Mouse (Mus musculus) kidney, postnatal 36 days (tissue): ENCODE results near the gene Tmem176b.

Experiments
- DNase-seq, 2 experiments: peaks; one replicate each; pipeline ENCODE4 v3.0.0; 2021 to 2022; ENCODE audit warnings: mixed read lengths in 2 of 2

Tmem176b gene

DNA sequence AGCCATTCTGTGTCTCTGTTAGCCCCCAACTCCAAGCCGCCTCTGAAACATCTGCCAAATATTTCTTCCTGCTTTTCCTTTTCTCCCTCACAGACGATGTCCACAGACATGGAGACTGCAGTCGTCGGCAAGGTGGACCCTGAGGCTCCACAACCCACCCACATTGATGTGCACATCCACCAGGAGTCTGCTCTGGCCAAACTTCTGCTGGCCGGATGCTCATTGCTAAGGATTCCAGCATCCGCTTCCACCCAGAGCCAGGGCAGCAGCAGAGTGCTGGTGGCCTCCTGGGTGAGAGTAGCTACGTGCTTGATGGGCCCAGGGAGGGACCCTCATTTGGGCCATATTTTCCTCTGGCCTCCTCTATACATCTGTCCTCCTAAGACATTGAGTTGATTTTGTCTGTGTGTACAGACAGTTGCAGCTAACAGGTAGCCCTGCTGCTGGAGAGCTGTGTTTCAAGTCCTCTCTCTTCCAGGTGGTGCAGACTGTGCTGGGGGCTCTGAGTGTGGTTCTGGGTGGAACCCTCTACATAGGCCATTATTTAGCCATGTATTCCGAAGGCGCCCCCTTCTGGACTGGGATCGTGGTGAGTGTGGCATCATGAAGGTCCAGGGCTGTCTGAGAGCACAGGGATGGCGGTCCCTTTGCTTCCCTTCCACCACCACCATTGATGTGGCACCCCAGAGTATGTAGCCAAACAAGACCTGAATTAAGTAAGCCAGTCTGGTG, 981 bp upstream of the Tmem176b start:
- peak; percentile 79 to 90 for DNase-seq

- peak; percentile 66 to 80 for DNase-seq
These were observed 826 bp downstream of the Tmem176b start, which contains the start of gene Tmem176a for GRCm38 (mm10) chr6:48840371-48840969. Gene Tmem176a (plus strand): TSS chr6:48840919.

DNA sequence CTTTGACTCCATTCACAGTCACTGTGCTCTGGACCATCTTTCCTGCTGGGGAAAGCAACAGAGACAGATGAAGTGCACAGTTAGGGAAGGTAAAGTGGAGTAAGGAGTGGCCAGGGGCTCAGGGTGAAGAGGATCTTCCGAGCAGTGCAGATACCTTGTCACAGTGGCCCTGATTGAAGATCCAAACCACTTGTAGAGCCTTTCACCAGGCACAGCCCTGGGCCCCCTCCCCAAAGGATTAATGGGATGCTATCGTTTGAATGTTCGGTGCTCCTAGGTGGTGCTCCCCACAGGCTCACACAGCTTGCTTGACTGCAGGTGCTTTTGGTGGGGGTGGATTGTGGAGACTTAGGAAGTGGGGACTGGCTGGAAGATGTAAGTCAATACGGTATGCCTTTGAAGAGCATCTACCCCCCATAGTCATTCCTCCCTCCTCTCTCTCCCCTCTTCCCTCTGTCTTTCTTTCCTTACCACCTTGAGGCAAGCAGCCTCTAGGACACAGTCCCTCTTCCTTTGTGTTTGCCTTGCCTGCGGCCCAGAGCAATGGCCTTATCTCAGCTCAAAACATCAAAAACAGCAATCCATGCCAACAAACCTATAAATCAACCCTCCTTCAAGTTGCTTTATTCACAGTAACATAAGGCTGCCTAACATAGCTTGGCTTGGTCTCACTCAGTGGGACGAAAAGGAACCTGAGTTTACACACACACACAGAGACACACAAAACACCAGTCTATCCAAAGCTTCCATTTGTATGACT, 2.8 kb downstream of the Tmem176b start:
- no peak for DNase-seq

DNA sequence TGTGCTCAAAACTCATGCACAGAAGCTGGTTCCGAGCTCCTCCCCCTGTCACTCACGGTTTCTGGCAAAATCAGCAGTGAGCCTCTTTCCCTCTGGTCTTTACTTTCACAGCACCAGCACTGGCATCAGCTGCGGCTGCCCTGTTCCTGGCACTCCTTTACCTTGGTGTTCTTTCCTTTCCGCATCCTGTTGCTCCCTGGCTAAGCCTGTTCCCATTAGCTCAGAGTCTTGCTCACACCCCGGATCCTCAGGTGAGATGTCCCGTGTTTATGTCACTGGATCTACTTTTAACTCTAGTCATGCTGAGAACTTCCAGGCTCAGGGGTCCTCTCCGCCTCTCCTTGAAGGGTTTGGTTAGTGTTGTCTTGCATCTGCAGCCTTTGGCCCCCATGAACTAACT, 3.8 kb downstream of the Tmem176b start:
- no peak for DNase-seq

DNA sequence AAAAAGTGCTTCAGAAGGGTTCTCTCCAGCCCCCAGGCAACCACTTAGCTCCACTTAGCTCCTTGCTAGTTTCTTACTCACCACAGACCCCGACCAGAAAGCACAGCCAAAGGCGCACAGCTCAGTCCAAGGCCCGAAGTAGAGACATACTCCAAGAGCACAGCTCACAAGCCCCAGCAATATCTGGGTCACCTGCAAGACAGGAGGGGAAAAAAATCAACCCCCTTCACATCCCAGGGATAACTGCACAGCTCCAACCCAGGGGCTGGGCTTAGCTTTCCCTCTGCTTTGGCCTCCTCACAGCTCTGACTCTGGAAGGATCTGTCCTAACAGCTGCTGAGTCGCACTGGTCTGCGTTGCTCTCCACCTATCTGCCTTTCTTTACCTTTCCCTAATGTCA, 5.2 kb downstream of the Tmem176b start:
- DNase-seq = no peak

- no peak for DNase-seq
These were observed 6.1 kb downstream of the Tmem176b start for GRCm38 (mm10) chr6:48835241-48835640.

DNA sequence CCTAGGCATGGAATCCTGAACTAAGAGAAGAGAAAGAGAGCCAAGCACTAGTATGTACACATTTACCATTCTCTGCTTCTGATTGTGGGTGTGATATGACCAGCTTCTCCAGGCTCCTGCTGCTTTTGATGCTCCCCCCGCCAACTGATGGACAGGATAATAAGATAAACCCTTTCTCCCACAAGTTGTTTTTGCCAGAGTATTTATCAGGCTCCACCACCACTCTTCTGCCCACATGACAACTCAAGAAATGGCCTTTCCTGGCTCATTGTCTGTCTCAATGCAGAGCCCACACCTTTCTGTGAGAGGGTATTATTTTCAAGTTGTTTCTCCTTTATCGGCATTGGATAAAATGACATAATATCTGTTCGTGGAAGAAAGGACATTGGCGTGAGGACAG, 7.8 kb downstream of the Tmem176b start:
- DNase-seq = no peak

DNA sequence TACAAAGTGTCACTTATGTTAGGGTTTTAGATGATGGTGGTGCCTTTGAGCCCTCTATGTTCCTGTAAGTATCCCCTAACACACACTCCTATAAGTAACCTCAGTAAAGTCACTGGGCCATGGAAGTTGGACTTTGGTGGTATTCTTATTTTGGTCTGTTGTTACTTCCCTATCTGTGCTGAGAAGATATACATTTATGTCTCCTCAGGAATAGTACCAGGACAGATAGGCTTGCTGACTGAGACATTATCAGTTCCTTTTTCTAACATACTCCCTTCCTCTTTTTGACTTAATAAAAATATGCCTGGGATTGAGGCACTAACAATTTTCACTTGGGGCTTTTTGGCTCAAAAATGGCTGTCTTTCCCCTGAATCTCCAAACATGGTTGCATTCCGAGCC, 8.9 kb downstream of the Tmem176b start:
- no peak for DNase-seq

- DNase-seq = no peak
These were observed 10.2 kb downstream of the Tmem176b start for GRCm38 (mm10) chr6:48831141-48831540.

DNA sequence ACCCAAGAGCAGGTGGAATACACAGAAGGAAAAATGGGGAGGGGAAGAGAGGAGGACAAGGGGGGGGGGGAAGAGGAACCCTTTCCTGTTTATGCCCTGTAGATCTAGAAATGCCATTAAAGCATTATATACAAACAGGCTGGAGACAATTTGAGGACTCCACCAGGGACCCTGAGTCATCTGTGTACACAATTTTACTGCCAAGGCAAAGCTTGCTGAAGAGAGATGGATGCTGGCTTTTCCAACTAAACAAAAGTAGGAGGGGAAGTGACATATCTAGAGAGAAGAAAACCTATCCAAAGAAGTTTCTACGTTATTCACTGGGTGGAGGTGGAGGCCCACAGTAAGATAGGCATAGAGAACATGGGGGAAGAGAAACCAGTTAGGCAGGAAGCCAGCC, 11.1 kb downstream of the Tmem176b start:
- DNase-seq = no peak

DNA sequence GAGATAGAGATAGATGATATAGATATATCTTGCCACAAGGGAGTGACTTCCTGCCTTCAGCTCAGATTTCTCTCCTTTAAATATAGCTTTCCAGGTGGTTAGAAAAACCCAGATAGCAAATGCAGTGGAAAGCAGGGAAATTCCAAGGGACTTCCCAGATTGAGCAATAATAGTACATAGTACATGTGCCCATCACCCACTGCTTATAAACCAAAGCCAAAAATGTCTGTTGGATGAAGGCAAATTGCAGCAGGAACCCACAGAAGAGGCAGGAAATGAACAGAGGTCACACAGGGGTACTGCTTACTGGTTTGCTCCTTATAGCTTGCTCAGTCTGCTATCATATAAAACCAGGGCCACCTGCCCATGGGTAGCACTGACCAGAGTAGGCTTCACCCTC, 11.6 kb downstream of the Tmem176b start:
- no peak for DNase-seq

DNA sequence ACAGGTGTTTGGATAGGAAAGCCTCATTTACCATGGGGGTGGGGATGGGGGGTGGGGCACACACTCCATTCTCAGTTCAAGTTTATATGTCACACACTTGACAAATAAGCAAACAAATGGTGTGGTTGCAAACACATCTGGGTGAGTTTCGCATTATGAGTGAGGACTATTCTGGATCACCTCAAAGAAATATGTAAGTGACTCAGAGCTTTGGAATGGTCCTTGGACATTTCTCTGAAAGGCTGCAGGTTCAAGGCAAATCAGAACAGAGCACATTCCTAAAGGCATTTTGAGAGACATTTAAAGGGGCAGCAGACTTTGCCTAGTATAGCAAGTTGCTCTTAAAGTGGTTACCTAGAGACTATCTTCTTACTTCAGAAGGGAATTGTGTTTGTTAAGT, 12.3 kb downstream of the Tmem176b start:
- no peak for DNase-seq

DNA sequence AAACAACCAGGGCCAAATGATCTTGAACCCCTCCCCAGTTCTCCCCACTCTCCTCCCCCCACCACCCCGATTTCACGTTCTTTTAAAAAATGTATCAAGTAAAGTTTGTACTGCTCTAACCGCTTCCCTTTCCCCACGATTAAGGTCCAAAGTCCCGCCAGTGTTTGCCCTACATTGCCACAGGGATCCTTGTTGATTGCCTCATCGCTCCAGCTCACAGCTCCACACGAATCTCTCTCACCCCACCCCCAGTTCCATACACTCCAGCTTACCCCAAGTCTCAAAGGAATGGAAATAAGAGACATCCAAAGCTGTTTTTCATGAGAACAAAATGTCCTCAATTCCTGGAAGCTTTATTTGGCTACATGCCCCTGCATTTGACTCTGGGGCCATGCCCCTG, 16.3 kb downstream of the Tmem176b start:
- DNase-seq = peak; percentile 73 to 79

- DNase-seq = peak; percentile 42 to 68
These were observed 19.1 kb downstream of the Tmem176b start for GRCm38 (mm10) chr6:48821991-48822785.

DNA sequence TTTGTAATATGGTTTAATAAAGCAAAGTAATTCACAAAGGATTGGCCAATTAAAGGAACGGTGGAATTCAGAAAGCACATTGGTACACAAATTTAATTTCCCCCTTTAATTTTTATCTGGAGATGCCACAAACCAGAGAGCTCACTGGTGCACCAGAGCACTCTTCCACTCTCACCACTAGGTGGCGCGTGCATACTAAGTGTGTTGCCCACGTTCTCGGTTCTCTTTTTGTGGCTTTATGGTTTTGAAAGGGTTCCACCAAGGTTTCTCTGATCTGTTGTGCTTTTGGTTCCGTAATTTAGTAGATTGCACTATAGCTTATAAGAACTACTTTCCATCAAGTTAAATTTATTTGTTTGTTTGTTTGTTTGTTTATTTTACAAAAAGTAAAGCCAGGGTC, 23.5 kb downstream of the Tmem176b start:
- peak; percentile 85 to 88 for DNase-seq

DNA sequence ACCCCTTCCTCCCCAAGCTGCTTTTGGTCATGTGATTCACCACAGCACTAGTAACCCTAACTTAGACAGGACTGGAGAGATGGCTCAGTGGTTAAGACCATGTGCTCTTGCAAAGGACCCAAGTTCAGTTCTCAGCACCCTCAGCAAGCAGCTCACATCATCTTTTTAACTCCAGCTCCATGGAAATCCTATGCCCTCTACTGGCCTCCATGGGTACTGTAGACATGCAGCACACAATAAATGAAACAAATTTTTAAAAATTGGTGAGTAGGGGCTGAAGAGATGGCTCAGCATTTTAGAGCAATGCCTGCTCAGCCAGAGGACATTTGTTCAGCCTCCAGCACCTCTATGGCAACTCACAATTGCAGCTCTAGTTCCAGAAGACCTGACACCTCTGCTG, 26.3 kb downstream of the Tmem176b start:
- no peak for DNase-seq

DNA sequence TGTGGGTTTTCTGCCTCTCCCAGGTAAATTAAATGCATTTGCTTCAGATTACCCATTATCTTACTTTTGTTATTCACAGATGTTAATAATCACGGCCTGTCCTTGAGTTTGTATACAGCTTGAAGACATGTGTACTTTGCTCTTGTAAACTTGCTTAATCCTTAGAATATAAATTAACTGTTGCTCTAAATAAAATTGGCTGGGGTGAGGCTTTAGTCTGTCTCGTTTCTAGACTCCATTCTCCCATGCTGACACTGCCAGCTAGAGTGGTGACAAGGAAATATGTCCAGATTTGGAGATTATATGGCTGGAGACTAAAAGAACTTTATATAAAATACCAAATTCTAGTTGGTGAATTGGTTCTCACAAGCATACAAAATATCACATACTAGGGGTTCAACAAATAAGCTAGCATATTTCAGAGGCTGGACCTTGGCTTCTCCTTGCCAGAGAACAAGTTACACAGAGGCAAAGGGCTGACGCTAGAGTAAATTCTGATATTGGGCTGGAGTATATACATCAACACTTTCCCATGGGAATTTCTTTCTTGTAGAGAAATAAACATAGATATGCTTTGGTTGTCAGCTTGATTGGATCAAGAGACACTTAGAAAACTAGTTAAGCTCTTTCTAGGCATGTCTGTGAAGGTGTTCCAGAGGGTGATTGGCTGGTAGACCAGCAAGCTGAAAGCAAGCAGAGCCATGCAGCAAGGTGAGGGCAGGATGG, 31.6 kb downstream of the Tmem176b start:
- DNase-seq = no peak

DNA sequence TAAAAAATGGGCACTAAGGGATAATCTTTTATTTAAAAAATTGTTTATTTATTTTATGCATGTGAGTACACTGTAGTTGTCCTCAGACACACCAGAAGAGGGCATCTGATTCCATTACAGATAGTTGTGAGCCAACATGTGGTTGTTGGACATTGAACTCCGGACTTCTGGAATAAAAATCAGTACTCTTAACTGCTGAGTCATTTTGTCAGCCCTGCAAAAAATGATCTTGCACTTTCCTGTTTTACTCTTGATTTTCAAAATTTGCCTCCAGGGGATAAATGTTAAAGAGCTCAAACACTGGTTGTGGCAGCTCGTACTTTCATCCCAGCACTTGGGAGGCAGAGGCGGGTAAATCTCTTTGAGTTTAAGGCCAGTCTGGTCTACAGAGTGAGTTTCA, 34.5 kb downstream of the Tmem176b start:
- DNase-seq = peak in 1 of 2 experiments; percentile 20

GRCm38 (mm10) chr6:48804346-48804745, 37.0 kb downstream of the Tmem176b start:
- DNase-seq = peak; percentile 66 to 70

DNA sequence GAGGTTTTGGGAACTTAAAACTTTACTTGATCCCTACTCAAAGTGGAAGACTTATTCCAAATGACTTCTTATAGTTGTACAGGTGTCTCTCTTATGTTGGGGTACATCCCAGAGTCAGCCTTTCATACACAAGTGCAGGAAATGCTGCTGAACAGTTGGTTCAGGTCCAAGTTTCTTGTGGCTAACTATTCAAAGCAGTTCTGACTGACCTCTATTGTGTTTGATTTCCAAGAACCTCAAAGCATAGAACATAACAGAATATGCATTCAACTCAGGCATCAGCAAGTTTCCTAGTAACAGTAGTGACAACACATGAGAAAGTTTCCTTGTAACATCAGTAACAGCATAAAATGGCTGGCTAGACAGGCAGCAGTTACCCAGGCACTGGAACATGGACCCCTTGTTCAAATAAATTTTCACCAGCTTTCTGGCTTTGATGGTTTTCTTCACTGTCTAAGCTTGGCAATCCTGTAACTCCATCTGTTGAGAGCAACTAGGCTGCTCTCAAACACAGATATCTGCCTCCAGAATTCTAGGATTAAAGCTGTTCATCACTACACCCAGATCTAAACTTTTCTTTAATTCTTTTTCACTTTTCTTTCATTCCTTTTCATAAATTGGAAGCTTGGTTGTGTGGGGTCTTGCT, 37.8 kb downstream of the Tmem176b start:
- no peak for DNase-seq

- DNase-seq = no peak
These were observed 39.4 kb downstream of the Tmem176b start for GRCm38 (mm10) chr6:48801897-48802296.

DNA sequence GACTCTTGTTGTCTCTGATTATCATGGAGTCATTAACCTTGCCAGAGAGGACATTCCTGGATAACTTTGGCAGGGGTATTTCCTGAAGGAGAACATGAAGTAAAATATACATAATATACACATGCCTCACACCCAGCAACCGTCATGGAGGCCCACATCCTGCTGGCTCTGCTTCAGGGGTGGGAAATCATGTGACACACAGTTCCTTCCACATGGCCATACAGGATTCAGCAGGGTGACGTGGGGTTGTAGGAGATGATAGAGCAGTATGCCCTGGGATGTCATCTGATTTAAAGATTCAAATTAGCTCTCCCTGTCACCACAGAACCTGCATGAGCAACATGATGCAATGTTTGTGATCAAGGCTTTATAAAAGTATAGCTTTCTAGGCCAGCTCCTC, 53.4 kb downstream of the Tmem176b start:
- DNase-seq = no peak
